Mouse (Mus musculus) adrenal gland, postnatal 10 days (tissue): ENCODE results near the gene Klra4. TPM values are rescaled to one million over a fixed set of nuclear protein-coding genes. Genes with fewer than 3 reads are reported as not detected.
"Not testable (repeated sequence)": the region's sequence is repeated elsewhere in the genome, so short reads cannot be mapped to it uniquely, and the experiment has no call there.

ENCODE experiments used
- DNase-seq: peaks from one replicate; pipeline ENCODE4 v3.0.0; 2021; ENCODE audit warnings: mixed read lengths
- long read RNA-seq, 2 experiments: library from polyadenylated mRNA; stranded (forward); transcript quantifications; one replicate each; pipeline ENCODE4 v2.0.0; 2021
- total RNA-seq, 2 experiments: library from RNA; stranded (reverse); gene quantifications; 2 replicates each; pipeline ENCODE4 v1.2.3; 2021

Gene Klra4
- not detected for total RNA-seq
- long read RNA-seq, experiment 1 = 0 reads
- long read RNA-seq, experiment 2 = 0 reads

DNA sequence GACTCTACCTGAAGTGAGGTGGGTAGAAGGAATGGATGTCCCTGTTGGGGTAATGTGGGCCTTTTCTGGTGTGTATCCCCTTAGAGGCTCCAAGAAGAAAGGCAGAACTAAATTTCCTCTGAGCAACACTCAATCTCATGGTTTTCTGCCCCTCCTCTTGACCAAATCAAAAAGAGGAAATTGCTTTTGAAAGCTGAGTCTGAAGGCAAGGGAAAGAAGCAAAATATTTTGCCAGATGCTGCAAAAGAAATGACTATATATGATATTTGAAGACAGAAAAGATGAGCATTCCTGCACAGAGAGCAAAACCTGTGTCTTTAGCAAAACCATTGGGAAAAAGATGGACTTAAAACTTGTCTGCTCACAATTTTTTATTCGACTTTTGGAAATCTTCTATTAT is at the start of gene Klra4:
TSS of gene Klra4 (minus strand) at position 101 of the 400 bp plus-strand sequence.
- not testable (repeated sequence) for DNase-seq

DNA sequence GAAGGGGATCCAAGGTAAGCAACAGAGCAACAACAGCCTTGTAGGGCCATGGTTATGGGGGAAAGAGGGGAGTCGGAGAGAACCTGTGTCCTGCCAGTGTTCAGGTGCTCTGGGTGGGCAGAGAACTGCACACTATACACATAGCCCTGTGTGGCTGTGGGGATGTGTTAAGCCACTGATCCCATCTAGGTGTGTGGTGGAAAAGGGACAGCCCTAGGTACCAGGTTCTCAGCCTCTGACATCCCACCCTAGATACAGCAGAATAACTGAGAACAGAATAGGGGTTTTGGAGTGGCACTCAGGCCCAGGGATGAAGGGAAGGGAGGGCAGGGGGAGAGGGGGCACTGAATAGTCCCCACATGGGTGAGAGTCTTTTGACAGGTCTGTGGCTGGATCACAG is 43.4 kb upstream of the Klra4 start:
- DNase-seq = no peak

DNA sequence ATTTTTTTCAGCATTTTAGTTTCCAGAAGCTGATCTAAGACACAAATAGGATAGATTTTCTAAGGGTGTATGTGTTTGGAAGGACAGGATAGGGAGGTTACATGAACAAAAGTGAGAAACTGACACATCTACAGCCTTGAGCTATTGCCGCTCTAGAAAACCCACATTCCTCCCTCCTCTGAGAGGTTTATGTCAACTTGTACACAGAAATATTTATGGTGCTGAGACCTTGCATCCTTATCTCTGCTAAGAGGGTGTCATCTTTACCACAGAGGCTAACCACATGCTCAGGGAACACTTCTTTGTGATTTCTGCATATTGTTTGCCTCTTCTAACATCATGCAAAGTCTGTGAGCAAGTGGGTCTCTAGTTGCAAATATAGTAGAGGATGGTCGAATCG is 35.7 kb upstream of the Klra4 start:
- not testable (repeated sequence) for DNase-seq

DNA sequence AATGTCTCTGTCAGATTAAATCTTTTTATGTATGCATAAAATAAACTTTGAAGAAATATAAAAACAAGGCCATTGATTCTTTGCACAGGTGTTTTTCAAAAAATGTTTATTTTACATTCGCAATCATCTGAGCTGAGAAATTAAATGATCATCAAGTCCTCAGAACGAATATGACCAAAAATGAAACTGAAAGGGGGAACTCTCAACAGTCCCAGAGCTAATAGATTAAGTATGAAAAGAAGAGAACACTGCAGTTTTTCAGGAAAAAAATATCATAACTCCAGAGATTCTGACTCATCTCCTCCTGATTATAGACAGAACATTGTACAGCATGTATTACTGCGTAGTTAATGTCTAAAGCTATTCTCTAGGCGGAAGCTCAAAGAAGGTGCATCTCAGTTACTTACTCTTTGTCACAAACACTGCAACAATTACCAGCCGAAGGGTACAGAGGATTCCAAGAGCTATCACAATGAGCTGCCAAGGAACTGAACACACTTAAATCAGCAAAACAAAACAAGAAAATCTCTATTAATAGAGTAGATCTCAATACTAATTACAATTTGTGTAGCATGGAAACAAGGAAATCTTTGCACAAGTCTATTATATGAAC is 25.4 kb upstream of the Klra4 start:
- no peak for DNase-seq

DNA sequence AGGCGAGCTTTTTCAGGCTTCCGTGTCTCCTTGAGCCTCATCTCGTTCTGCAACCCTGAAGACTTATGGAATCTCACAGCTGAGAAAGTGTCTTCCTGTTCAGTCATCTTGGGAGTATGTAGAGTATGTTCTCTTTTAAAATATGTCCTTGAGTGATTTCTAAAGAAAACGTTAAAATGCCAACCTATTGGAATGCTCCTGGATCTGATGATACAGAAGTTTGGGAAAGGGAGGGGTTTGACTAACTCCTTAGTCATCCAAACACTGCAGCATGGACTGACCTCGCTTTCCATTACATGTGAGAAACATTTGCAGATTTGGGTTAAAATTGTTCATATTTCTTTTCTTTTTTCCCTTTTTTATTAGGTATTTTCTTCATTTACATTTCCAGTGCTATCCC is 1.9 kb downstream of the Klra4 start:
- DNase-seq = no peak

DNA sequence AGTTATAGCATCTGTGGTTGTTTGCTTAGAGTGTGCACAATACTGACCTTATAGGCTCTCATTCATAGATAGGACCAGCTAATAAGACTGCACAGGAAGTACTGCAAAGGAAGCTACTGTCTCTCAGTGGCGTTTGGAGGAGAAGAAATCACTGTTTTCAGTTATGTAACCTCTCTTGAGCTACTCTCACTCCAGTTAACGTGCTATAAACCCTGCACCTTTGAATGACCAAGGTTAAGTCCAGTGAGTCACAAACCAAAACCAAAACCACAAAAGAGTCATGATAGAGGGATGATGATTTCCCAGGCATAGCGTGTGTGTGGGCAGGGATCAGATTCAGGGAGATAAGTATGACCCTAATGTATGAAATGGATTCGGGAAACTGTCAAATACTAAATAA is 31.9 kb downstream of the Klra4 start:
- DNase-seq = not testable (repeated sequence)

DNA sequence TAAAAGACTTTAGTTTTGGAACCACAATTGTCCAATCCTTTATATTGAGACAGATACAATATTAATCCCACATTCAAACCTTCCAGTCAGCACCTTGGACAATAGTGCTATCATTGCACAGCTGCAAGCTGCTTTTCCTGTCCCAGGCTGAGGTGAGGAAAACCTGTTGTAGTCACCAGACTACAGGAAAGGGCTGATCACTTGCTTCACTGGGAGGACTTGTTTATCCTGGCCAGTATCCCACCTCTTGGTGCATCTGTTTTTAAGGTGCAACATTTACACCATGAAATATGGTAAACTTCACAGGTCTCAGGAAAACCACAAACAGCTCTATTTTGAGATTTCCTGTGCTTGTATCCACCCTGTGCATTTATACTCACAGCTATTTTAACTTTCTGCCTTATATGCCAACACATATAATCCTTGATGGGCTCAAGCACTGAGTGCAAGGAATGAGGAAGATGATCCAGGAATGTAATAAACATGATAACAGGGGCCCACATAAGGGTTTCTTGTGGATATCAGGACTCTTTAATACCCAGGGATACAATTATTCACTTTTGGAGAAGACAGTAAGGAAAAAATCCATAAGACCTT is 35.5 kb downstream of the Klra4 start:
- DNase-seq = not testable (repeated sequence)

DNA sequence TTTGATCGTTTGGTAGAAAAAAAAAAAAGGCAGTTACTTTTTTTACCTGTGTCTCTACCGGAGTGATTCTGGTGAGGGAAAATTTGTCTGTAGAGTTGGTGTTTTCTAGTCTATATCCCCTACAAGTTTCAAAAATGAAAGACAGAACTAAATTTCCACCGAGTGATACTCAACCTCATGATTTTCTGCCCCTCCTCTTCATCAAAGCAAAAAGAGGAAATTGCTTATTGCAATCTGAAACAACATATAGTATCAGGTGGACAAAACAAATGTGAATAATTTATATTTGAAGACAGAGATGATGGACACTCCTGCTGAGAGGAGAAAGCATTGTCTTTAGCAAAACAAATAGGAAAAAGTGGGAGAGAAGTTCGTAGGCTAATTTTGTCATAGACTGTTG is 40.2 kb downstream of the Klra4 start, which contains the start of gene Klra6:
TSS of gene Klra6 (minus strand) at position 101 of the 400 bp plus-strand sequence.
- no peak for DNase-seq

Other genes starting within 250 kb of the Klra4 start
- gene Gm17631, start 204.6 kb downstream of the Klra4 start, total RNA-seq = not detected
- not detected for gene Klra17, start 190.6 kb downstream of the Klra4 start, total RNA-seq
- gene Klra5, start 149.6 kb downstream of the Klra4 start, total RNA-seq = not detected
- not detected for gene Klra6, start 40.3 kb downstream of the Klra4 start, total RNA-seq
- gene Klra8, start 62.6 kb upstream of the Klra4 start, total RNA-seq = not detected
- gene Klra9, start 125.8 kb upstream of the Klra4 start, total RNA-seq = not detected
- gene Klra7, start 166.1 kb upstream of the Klra4 start, total RNA-seq = not detected
- not detected for gene Klra10, start 214.7 kb upstream of the Klra4 start, total RNA-seq